Mouse (Mus musculus) frontal cortex, adult (tissue): ENCODE data around the gene 2900092C05Rik.

Experiments
- ATAC-seq: cut with Nextera tagmentation; 2 replicates; pipeline ENCODE4 v1.9.2; 2017; ENCODE audit warnings: mild to moderate bottlenecking, moderate library complexity, mixed read lengths; ENCODE audit not compliant: low TSS enrichment

2900092C05Rik gene

DNA sequence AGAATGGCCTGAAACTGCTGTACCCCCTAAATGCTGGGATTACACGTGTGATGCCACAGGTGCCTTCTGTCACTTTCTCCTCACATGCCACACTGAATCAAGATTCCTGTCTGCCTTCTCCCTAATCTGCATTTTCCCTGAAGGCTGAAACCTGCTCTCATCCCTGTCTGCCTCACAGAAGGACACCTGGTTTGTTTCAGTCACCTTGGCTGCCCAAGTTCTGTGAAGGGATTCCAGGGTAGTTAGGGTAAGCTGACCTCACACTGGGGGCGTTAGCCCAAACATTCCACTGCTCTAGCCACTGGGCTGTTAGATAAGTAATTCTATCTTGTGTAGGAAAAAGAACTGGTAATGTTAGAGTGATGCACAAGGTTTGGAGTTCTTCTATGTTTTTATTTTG is at the start of gene 2900092C05Rik:
TSS of gene 2900092C05Rik (plus strand) at position 301 of the 400 bp plus-strand sequence.
- ATAC-seq: no peak

DNA sequence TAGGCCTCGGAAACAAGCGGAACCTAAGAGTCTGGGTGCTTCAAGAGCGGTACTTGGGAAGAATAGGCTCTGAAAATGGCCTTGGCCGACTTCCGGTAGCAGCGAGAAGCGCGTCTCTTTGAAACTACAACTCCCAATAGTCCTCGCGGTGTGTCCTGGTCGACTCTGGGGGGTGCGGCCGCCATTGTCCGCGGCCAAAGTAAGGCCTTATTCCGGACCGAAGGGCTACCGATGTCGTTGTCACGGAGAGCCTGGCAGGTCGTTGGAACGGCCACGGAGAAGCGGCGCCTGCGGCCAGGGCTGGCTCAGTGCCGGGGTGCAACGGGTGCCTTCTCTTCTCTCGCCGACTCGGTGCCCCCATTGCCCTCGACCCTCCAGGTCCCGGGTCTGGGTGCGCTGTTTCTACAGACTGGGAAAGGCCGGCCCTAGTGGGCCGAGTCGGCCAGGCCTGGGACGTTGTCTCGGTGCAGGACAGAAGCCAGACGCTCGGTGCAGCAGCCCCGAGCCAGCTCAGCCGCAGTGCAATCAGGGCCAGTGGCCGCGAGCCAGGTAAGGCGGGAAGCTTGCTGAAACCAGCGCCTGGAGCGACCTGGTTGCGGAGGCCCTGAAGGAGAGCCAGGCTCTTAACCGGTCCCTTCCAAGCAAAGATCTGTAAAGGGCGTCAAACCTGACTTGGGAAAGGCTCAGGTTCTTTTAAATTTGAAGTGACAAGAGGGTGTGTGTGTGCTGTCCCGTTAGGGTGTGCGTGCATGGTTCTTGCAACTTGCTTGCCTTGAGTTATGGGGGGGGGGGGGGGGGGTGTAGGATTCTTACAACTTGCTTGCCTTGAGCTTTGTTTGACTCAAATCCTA is 33.9 kb upstream of the 2900092C05Rik start, which contains the start of gene Zfp606:
TSS of gene Zfp606 (plus strand) at position 136 of the 851 bp plus-strand sequence.
- peak; percentile 100 for ATAC-seq

DNA sequence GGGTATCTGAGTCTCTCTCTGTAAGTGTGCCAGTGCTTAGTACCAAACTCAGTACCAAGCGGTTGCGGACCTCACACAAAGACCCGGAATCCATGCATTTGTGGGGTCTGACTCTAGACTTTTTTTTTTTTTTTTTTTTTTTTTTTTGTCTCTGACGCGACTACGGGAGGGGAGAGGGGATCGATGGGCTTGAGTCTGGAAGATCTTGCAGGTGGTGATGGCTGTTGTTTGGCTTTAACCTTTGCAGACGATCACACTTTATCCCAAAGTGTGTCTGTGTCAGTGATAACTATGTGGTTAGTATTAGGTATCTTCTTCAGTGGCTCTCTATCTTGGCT is 33.3 kb upstream of the 2900092C05Rik start:
- ATAC-seq: no peak

DNA sequence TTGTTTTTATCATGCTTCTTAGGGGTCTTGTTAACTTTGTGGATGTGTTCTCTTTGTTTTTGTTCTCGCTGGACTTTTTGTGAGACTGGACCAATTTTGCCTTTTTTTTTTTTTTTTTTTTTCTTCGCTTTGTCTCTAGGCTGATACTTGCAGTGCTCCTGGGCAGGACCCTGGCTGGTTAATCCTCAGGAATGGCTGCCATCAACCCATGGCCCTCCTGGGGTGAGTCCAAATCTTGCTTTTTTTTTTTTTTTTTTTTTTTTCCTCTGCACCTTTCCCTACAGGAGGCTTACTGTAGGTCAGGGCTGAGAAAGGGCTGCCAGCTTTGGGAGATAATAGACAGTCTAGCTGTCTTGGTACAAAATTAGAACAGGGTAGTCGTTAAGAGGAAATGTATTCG is 32.8 kb upstream of the 2900092C05Rik start:
- no peak for ATAC-seq

DNA sequence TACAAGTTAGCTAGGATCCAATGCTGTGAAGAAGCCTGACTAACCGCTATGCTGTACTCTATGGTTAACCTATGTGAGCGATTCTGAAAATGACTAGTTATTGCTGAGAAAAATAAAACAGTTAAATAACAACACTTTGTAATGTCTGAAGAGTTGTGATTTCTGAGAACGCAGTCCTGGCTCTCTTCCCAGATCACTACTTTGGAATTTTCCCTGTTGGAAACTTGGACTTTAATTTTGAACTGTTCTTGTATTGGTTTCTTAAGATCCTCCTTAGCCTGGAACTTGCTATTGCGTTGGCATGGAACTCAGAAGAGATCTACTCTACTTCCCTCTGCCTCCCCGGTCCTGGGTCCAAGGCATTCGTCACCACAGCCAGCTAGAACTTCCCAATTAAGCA is 28.5 kb upstream of the 2900092C05Rik start:
- ATAC-seq: no peak

DNA sequence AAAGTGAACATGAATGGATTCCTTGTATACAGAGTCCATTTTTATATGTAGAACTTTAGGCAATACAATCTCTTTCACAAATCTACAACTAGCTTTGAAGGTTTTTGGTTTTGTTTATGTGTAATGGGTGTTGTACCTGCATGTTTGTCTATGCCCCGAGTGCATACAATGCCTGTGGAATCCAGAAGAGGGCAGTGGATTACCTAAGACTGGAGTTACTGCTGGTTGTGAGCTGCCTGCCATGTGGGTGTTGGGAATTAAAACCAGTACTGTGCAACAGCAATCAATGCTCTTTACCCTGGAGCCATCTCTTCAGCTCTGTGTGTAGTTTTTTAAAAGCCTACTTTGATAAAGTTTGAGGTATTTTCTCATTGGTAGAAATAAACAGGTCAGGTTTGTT is 26.4 kb upstream of the 2900092C05Rik start:
- ATAC-seq: no peak

DNA sequence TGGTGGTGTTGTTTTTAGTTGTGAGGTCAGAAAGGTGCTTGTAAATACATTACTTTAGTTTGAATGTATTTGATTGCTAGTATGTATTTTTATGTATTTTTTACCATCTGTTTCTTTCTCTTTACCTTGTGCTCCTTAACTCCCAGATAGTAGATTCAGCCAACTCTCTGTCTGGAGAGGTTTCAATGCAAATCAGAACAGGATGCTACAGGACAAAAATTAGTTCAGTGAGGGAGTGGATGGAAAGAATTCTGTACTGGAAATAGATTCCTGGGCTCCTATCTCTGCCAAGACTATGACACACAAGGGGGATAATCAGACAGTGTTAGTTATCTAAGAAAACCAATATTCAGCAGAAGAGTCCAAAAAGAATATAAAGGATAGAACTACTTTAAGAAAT is 25.6 kb upstream of the 2900092C05Rik start:
- peak; percentile 70 for ATAC-seq

DNA sequence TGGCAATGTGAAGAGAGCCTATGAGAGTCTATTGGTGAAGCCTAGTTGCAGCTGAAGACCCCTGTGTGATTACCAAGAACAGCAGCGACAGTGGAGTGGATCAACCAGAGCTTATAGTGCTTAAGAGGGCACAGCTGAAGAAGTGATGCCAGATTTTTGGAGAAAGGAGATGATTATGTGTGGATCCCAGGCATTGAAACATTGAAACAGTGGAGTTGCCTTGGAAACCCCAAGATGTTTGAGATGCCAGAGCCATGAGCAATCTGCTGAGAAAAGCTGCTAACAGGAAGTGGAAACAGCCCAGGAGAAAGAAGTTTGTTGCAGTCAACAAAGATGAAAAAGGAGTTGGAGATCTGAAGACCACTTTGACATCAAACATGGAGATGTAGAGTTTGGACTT is 1.4 kb upstream of the 2900092C05Rik start:
- ATAC-seq: no peak
